Mouse (Mus musculus) limb, embryonic 15.5 days (tissue): ENCODE data around the gene Ctrl. TPM values are rescaled to one million over a fixed set of nuclear protein-coding genes. Genes with fewer than 3 reads are reported as not detected.

Source experiments
- ATAC-seq: fragments of 200-750 bp; cut with Nextera tagmentation; 2 replicates; pipeline ENCODE4 v1.8.0; 2017; ENCODE audit warnings: low read depth, moderate TSS enrichment; ENCODE audit not compliant: insufficient number of reproducible peaks, low FRiP score, low TSS enrichment
- H3K27ac ChIP-seq: fragments of 300-500 bp; sonication (generic); 2 replicates; pipeline ENCODE4 v1.5.1; 2015; ENCODE audit warnings: moderate library complexity, mild to moderate bottlenecking, inconsistent platforms
- H3K27me3 ChIP-seq: fragments of 300-500 bp; sonication (generic); 2 replicates; pipeline ENCODE4 v1.6.1; 2015; ENCODE audit warnings: inconsistent platforms
- H3K36me3 ChIP-seq: fragments of 300-500 bp; sonication (generic); 2 replicates; pipeline ENCODE4 v1.6.1; 2015; ENCODE audit warnings: inconsistent platforms
- H3K4me1 ChIP-seq: fragments of 300-500 bp; sonication (generic); 2 replicates; pipeline ENCODE4 v1.6.1; 2015; ENCODE audit warnings: inconsistent platforms
- H3K4me2 ChIP-seq: fragments of 300-500 bp; sonication (generic); 2 replicates; pipeline ENCODE4 v1.6.1; 2015; ENCODE audit warnings: mild to moderate bottlenecking, inconsistent platforms
- H3K4me3 ChIP-seq: fragments of 300-500 bp; sonication (generic); 2 replicates; pipeline ENCODE4 v1.5.1; 2015; ENCODE audit warnings: mild to moderate bottlenecking, inconsistent platforms
- H3K9ac ChIP-seq: fragments of 300-500 bp; sonication (generic); 2 replicates; pipeline ENCODE4 v1.6.1; 2015; ENCODE audit warnings: inconsistent platforms
- H3K9me3 ChIP-seq: fragments of 300-500 bp; sonication (generic); 2 replicates; pipeline ENCODE4 v1.6.1; 2016; ENCODE audit warnings: inconsistent platforms
- WGBS: fragments of 180-500 bp; shearing (Covaris S2); methylation state at CpG from one replicate; pipeline ENCODE4 v1.1.7; 2015; 5-methylcytosine and 5-hydroxymethylcytosine counted together
- polyA plus RNA-seq: library from polyadenylated mRNA; unstranded; fragments of >200 nt; fragmentation: Nextera tagmentation; extraction: Ambion mirVana; gene quantifications from 2 replicates; pipeline ENCODE4 v1.2.1, GENCODE M21; 2015

The Ctrl gene
- polyA plus RNA-seq, 1 experiment from 2014 or later: 0.96 TPM

- H3K4me1 ChIP-seq: peaks cover 54% of the 10 kb centered on the region
- H3K36me3 ChIP-seq: peaks cover 34% of the 10 kb centered on the region
- no peak overlapping the region for H3K9ac ChIP-seq
- H3K27ac ChIP-seq: no peak overlapping the region
- 87% methylated on average over 10 of the region's 10 CpGs for whole genome bisulfite sequencing
- no peak for ATAC-seq
- H3K9me3 ChIP-seq: no peaks in the 10 kb centered on the region
- H3K27me3 ChIP-seq: no peaks in the 10 kb centered on the region
- H3K4me3 ChIP-seq: no peak overlapping the region
- no peak overlapping the region for H3K4me2 ChIP-seq
These were observed 27.9 kb upstream of the Ctrl start for GRCm38 (mm10) chr8:105961536-105961935.

- Histone ChIP-seq H3K4me2 (no peak overlapping the region), H3K27ac (no peak overlapping the region), H3K4me3 (no peak overlapping the region), H3K36me3 (peaks cover 38% of the 10 kb centered on the region), H3K9ac (no peak overlapping the region), H3K9me3 (no peaks in the 10 kb centered on the region), H3K27me3 (no peaks in the 10 kb centered on the region), H3K4me1 (peaks cover 51% of the 10 kb centered on the region)
- 77% methylated on average over 14 of the region's 14 CpGs for WGBS
- ATAC-seq: no peak
These were observed 27.4 kb upstream of the Ctrl start for GRCm38 (mm10) chr8:105961101-105961500.

GRCm38 (mm10) chr8:105959350-105959749 lies 25.7 kb upstream of the Ctrl start:
- Histone ChIP-seq H3K9ac (no peak overlapping the region), H3K4me2 (no peak overlapping the region), H3K4me3 (no peak overlapping the region), H3K4me1 (peaks cover 42% of the 10 kb centered on the region), H3K36me3 (peaks cover 51% of the 10 kb centered on the region), H3K27me3 (no peaks in the 10 kb centered on the region), H3K9me3 (no peaks in the 10 kb centered on the region), H3K27ac (no peak overlapping the region)
- no peak for ATAC-seq
- 64% methylated on average over 7 of the region's 7 CpGs for WGBS

GRCm38 (mm10) chr8:105957813-105958212 lies 24.2 kb upstream of the Ctrl start:
- Histone ChIP-seq H3K27me3 (no peaks in the 10 kb centered on the region), H3K4me2 (no peak overlapping the region), H3K4me1 (peaks cover 29% of the 10 kb centered on the region), H3K27ac (no peak overlapping the region), H3K36me3 (peaks cover 66% of the 10 kb centered on the region), H3K9me3 (no peaks in the 10 kb centered on the region), H3K4me3 (no peak overlapping the region), H3K9ac (no peak overlapping the region)
- WGBS: 52% methylated on average over 3 of the region's 4 CpGs
- no peak for ATAC-seq

- no peak overlapping the region for H3K9ac ChIP-seq
- H3K4me1 ChIP-seq: peaks cover 23% of the 10 kb centered on the region
- H3K9me3 ChIP-seq: no peaks in the 10 kb centered on the region
- H3K36me3 ChIP-seq: peaks cover 77% of the 10 kb centered on the region
- H3K27me3 ChIP-seq: no peaks in the 10 kb centered on the region
- H3K27ac ChIP-seq: no peak overlapping the region
- no peak for ATAC-seq
- no peak overlapping the region for H3K4me2 ChIP-seq
- WGBS: 84% methylated on average over 4 of the region's 4 CpGs
- no peak overlapping the region for H3K4me3 ChIP-seq
These were observed 22.9 kb upstream of the Ctrl start for GRCm38 (mm10) chr8:105956556-105956955.

GRCm38 (mm10) chr8:105951057-105951659 lies 17.5 kb upstream of the Ctrl start:
- peak; percentile 83 for ATAC-seq
- H3K9ac ChIP-seq: no peak overlapping the region; the same call in 1 of the 2 replicates
- no peak overlapping the region for H3K4me2 ChIP-seq
- H3K36me3 ChIP-seq: peaks cover 90% of the 10 kb centered on the region
- H3K27ac ChIP-seq: peak overlapping the region; percentile 88
- H3K4me1 ChIP-seq: peaks cover 29% of the 10 kb centered on the region
- no peak overlapping the region for H3K4me3 ChIP-seq
- 25% methylated on average over 7 of the region's 7 CpGs for WGBS
- H3K9me3 ChIP-seq: no peaks in the 10 kb centered on the region
- no peaks in the 10 kb centered on the region for H3K27me3 ChIP-seq

- Histone ChIP-seq H3K4me1 (peaks cover 29% of the 10 kb centered on the region), H3K4me2 (no peak overlapping the region), H3K9ac (no peak overlapping the region), H3K36me3 (peaks cover 94% of the 10 kb centered on the region), H3K4me3 (no peak overlapping the region), H3K27me3 (no peaks in the 10 kb centered on the region), H3K9me3 (no peaks in the 10 kb centered on the region), H3K27ac (peak overlapping the region; percentile 33; the same call in 1 of the 2 replicates)
- peak; percentile 12; the same call in 1 of the 2 replicates for ATAC-seq
- WGBS: 64% methylated on average over 10 of the region's 10 CpGs
These were observed 15.7 kb upstream of the Ctrl start for GRCm38 (mm10) chr8:105949350-105949749.

- Histone ChIP-seq H3K36me3 (peaks cover 84% of the 10 kb centered on the region), H3K27me3 (no peaks in the 10 kb centered on the region)
- WGBS: 84% methylated on average over 8 of the region's 8 CpGs
These were observed 9.7 kb upstream of the Ctrl start, which contains the start of gene Lcat for GRCm38 (mm10) chr8:105943321-105943739. TSS of gene Lcat (minus strand) at chr8:105943382.

GRCm38 (mm10) chr8:105942542-105942941 lies 8.9 kb upstream of the Ctrl start:
- Histone ChIP-seq H3K4me1 (peaks cover 10% of the 10 kb centered on the region), H3K9ac (no peak overlapping the region), H3K27me3 (no peaks in the 10 kb centered on the region), H3K4me3 (no peak overlapping the region), H3K36me3 (peaks cover 76% of the 10 kb centered on the region), H3K9me3 (no peaks in the 10 kb centered on the region), H3K4me2 (no peak overlapping the region), H3K27ac (no peak overlapping the region)
- no peak for ATAC-seq
- WGBS: 94% methylated on average over 5 of the region's 5 CpGs

More at GRCm38 (mm10) chr8:105943321-105943739, 9.7 kb upstream of the Ctrl start, which contains the start of gene Lcat:
- H3K9me3 ChIP-seq: no peaks in the 10 kb centered on the region
- H3K27ac ChIP-seq: no peak within 1 kb of the TSS
- no peak within 1 kb of the TSS for H3K4me3 ChIP-seq
- ATAC-seq: no peak
- no peak within 1 kb of the TSS for H3K9ac ChIP-seq
- H3K4me2 ChIP-seq: no peak within 1 kb of the TSS
- peaks cover 5% of the 10 kb centered on the region; the same call in 1 of the 2 replicates for H3K4me1 ChIP-seq

- WGBS: 90% methylated on average over 11 of the region's 11 CpGs
- no peak overlapping the region for H3K27ac ChIP-seq
- no peaks in the 10 kb centered on the region for H3K9me3 ChIP-seq
- ATAC-seq: no peak
- H3K4me3 ChIP-seq: no peak overlapping the region
- H3K36me3 ChIP-seq: peaks cover 71% of the 10 kb centered on the region
- no peak overlapping the region for H3K4me2 ChIP-seq
- no peaks in the 10 kb centered on the region for H3K27me3 ChIP-seq
- H3K4me1 ChIP-seq: peaks cover 10% of the 10 kb centered on the region
- no peak overlapping the region for H3K9ac ChIP-seq
These were observed 8.4 kb upstream of the Ctrl start for GRCm38 (mm10) chr8:105942026-105942425.

GRCm38 (mm10) chr8:105938306-105938669 lies 4.6 kb upstream of the Ctrl start, which contains the start of gene Psmb10:
TSS of gene Psmb10 (minus strand) at chr8:105938444.
- Histone ChIP-seq H3K4me3 (peak within 1 kb of the TSS; percentile 67), H3K9me3 (no peaks in the 10 kb centered on the region), H3K27ac (peak within 1 kb of the TSS; percentile 79), H3K4me1 (peaks cover 25% of the 10 kb centered on the region), H3K36me3 (peaks cover 42% of the 10 kb centered on the region), H3K9ac (peak within 1 kb of the TSS; percentile 65), H3K27me3 (no peaks in the 10 kb centered on the region), H3K4me2 (peak within 1 kb of the TSS; percentile 93)
- WGBS: 18% methylated on average over 4 of the region's 4 CpGs
- ATAC-seq: no peak

- Histone ChIP-seq H3K9ac (peak overlapping the region; percentile 65), H3K4me1 (peaks cover 25% of the 10 kb centered on the region), H3K36me3 (peaks cover 41% of the 10 kb centered on the region), H3K4me3 (peak overlapping the region; percentile 67), H3K27me3 (no peaks in the 10 kb centered on the region), H3K9me3 (no peaks in the 10 kb centered on the region), H3K4me2 (peak overlapping the region; percentile 93), H3K27ac (peak overlapping the region; percentile 79)
- ATAC-seq: no peak
- WGBS: under 1% methylated on average over 33 of the region's 33 CpGs
These were observed 4.0 kb upstream of the Ctrl start for GRCm38 (mm10) chr8:105937496-105938305.
